ENCODE assay signal across 8 mouse cellular contexts in the genomic region with DNA sequence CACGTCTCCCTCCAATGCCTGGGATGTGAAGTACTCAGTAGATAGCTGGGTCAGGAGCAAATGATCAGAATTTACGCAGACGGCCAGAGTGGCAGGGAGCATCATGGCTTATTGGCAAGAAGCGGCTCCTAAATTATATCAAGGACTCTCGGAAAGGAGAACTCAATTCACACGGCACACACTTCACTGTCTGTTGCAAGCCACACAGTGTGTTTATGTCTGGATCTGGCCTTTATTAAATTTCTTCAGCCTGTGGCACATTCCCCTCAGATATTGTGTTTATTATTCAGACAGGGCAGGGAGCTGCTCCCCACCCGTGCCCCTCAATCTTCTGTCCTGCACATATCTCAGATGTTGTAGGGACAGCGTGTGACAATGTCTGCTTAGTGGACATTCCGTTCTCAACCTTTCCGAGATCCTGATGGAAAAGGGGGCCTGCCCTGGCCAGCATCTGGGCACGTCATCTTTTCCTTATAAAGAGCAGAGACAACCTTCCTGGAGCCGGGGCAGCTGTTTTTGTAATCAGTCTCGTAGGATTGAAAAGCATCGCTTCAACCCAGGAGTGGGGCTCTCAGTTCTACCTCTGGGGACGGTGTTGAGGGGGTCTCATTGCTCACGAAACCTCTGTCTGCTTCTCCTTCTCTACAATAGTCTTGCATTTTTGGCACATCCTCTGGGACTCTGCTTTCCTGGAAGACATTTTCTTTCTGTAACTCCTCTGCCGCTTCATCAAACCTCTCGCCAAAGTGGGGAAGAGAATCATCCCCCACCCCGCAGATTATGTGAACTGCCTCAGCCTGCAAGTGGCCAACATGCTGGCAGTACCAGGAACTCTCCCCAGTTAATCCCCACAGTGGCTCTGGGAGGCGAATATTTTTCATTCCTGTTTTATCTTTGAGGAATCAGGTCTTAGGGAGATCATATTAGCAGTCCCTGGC. TPM values are rescaled to one million over a fixed set of nuclear protein-coding genes. Genes with fewer than 3 reads are reported as not detected.
DNase-seq lines count a peak whose midpoint lies in the region; ATAC-seq and TF ChIP-seq lines count a peak whose summit lies in the region.

No protein-coding gene starts in this region.

- H3K4me1 ChIP-seq in bone marrow, adult 2 months (ENCODE audit: control insufficient read depth, insufficient read depth, low read length), result peaks cover 3% of the 10 kb centered on the region; the same call in 1 of the 2 replicates
- H3K4me1 ChIP-seq in hindbrain, embryonic 15.5 days (replicated peaks), result peaks cover 22% of the 10 kb centered on the region
- H3K4me1 ChIP-seq in liver, embryonic 16.5 days (ENCODE audit: control insufficient read depth, low read depth, low read length), result peaks cover 11% of the 10 kb centered on the region
- peaks cover 22% of the 10 kb centered on the region for H3K4me1 ChIP-seq in neural tube, embryonic 13.5 days (replicated peaks)

- no peak for TF ChIP-seq POLR2A in bone marrow, adult 2 months (IDR thresholded peaks at IDR 0.05; ENCODE audit: borderline replicate concordance, control insufficient read depth, low read depth, low read length)

- no peaks in the 10 kb centered on the region for H3K9me3 ChIP-seq in hindbrain, embryonic 15.5 days
- no peaks in the 10 kb centered on the region for H3K9me3 ChIP-seq in liver, embryonic 16.5 days (replicated peaks; ENCODE audit: control insufficient read depth, low read length)
- no peaks in the 10 kb centered on the region; the same call in 1 of the 2 replicates for H3K9me3 ChIP-seq in neural tube, embryonic 13.5 days

- 77% methylated on average over 20 of the region's 20 CpGs for WGBS in bone marrow, adult 2 months
- 38% methylated on average over 20 of the region's 20 CpGs for WGBS in hindbrain, embryonic 15.5 days
- 59% methylated on average over 20 of the region's 20 CpGs for WGBS in liver, embryonic 16.5 days (ENCODE audit: insufficient replicate concordance)
- 57% methylated on average over 20 of the region's 20 CpGs for WGBS in neural tube, embryonic 13.5 days

- H3K36me3 ChIP-seq in hindbrain, embryonic 15.5 days, result no peaks in the 10 kb centered on the region
- H3K36me3 ChIP-seq in liver, embryonic 16.5 days (ENCODE audit: control insufficient read depth, insufficient read depth), result no peaks in the 10 kb centered on the region
- H3K36me3 ChIP-seq in neural tube, embryonic 13.5 days, result no peaks in the 10 kb centered on the region

- H3K27ac ChIP-seq in bone marrow, adult 2 months (ENCODE audit: control insufficient read depth, insufficient read depth, low read depth, low read length, poor library complexity), result 0 out of 2 replicates have a peak overlapping the region, but pooled peaks have one; percentile 27
- peak overlapping the region; percentile 75 for H3K27ac ChIP-seq in hindbrain, embryonic 15.5 days (replicated peaks)
- peak overlapping the region; percentile 41 for H3K27ac ChIP-seq in liver, embryonic 16.5 days (ENCODE audit: low read length)
- peak overlapping the region; percentile 52 for H3K27ac ChIP-seq in neural tube, embryonic 13.5 days (replicated peaks)

- H3K9ac ChIP-seq in hindbrain, embryonic 15.5 days, result no peak overlapping the region
- H3K9ac ChIP-seq in liver, embryonic 16.5 days (ENCODE audit: low read depth, low read length), result no peak overlapping the region
- H3K9ac ChIP-seq in neural tube, embryonic 13.5 days, result 0 out of 2 replicates have a peak overlapping the region, but pooled peaks have one; percentile 41

- DNase-seq in cerebellum, adult 9-10 months, result peak; percentile 56
- peak; percentile 46 for DNase-seq in gastrocnemius, postnatal 10 days
- DNase-seq in urinary bladder, adult 18-20 months (ENCODE audit: low spot score in 2 of 2), result no peak
- no peak for DNase-seq in retina, postnatal 1 day

- no peaks in the 10 kb centered on the region for H3K27me3 ChIP-seq in hindbrain, embryonic 15.5 days
- H3K27me3 ChIP-seq in liver, embryonic 16.5 days (ENCODE audit: control insufficient read depth, insufficient read depth, low read depth, low read length), result no peaks in the 10 kb centered on the region; the same call in 1 of the 2 replicates
- no peaks in the 10 kb centered on the region for H3K27me3 ChIP-seq in neural tube, embryonic 13.5 days

- H3K4me2 ChIP-seq in hindbrain, embryonic 15.5 days, result peak overlapping the region; percentile 32
- H3K4me2 ChIP-seq in liver, embryonic 16.5 days (ENCODE audit: low read depth, low read length), result 0 out of 2 replicates have a peak overlapping the region, but pooled peaks have one; percentile 8
- peak overlapping the region; percentile 35 for H3K4me2 ChIP-seq in neural tube, embryonic 13.5 days

- H3K4me3 ChIP-seq in bone marrow, adult 2 months (replicated peaks; ENCODE audit: control insufficient read depth, low read depth, low read length), result no peak overlapping the region
- peak overlapping the region; percentile 1; the same call in 1 of the 2 replicates for H3K4me3 ChIP-seq in hindbrain, embryonic 15.5 days
- H3K4me3 ChIP-seq in liver, embryonic 16.5 days (ENCODE audit: low read depth, low read length), result no peak overlapping the region
- H3K4me3 ChIP-seq in neural tube, embryonic 13.5 days, result no peak overlapping the region

- no peak for TF ChIP-seq CTCF in bone marrow, adult 2 months (IDR thresholded peaks at IDR 0.05; ENCODE audit: control insufficient read depth, insufficient read depth, low read length)

- ATAC-seq in hindbrain, embryonic 15.5 days (ENCODE audit: low FRiP score, low read depth), result peak; percentile 54
- ATAC-seq in liver, embryonic 16.5 days (ENCODE audit: low read depth), result no peak
- ATAC-seq in neural tube, embryonic 13.5 days (ENCODE audit: low read depth), result peak; percentile 63

RNA-seq across cellular contexts. Expression of gene Eed, which starts 49.0 kb away (rescaled TPM):
- polyA plus RNA-seq in bone marrow, adult 2 months (2011; ENCODE audit: insufficient read depth, insufficient read length, low replicate concordance, missing spikeins), result 39.1 and 83.2 TPM in 2 replicates
- 10 to 100 TPM; 30.6 to 37.8 TPM for total RNA-seq in gastrocnemius, postnatal 10 days (2021)
- polyA plus RNA-seq in hindbrain, embryonic 15.5 days (2015; fragmentation: Nextera tagmentation; extraction: Ambion mirVana), result 32.7 and 36.0 TPM in 2 replicates
- 25.7 and 26.2 TPM in 2 replicates for polyA plus RNA-seq in liver, embryonic 16.5 days (2015; fragmentation: Nextera tagmentation; extraction: Ambion mirVana)
- polyA plus RNA-seq in neural tube, embryonic 13.5 days (2015; fragmentation: Nextera tagmentation; extraction: Ambion mirVana), result 35.4 and 39.4 TPM in 2 replicates

Comparison
In these comparisons a context has a peak if more than half of its experiments do, and no peak if none do; other contexts are left out.
1. DNase-seq: peak in cerebellum, adult 9-10 months (single experiment) and gastrocnemius, postnatal 10 days (single experiment); none in urinary bladder, adult 18-20 months (0 of 2) and retina, postnatal 1 day (single experiment).
2. Peak in every context shown above with its lines, with median percentiles within 50 percentile points of each other: H3K27ac ChIP-seq and H3K4me2 ChIP-seq.